Mouse (Mus musculus): ENCODE results near the gene Xkr8.
"Not testable (repeated sequence)": the region's sequence is repeated elsewhere in the genome, so short reads cannot be mapped to it uniquely, and the experiment has no call there.

Xkr8 gene

DNA sequence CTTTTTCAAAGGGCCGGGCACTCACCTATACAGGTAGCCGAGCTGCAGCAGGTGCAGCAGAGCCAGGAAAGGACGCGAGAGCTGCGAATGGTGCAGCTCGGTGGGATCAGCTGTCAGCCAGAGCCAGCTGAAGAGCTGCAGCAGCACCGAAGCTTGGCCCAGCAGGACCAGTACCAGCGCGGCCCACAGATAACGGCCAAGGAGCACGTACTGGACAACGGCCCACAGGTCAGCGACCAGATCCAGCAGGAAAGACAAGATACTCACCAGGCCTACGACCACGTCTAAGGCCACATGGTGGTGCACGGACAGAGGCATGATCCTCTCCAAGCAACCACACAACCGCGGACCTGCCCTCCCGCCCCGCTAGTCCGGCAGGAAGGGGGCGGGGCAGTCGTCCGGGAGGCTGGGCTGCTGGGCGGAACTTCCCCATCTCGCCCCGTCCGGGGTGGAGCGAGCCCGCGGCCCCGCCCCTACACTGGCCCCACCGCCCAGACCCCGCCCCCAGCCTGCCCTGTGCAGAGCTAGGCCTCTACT is at the start of gene Xkr8:
TSS of gene Xkr8 (minus strand) at position 399 of the 537 bp plus-strand sequence.
- DNase-seq (ENCODE audit: low read depth, low spot score) = no peak

DNA sequence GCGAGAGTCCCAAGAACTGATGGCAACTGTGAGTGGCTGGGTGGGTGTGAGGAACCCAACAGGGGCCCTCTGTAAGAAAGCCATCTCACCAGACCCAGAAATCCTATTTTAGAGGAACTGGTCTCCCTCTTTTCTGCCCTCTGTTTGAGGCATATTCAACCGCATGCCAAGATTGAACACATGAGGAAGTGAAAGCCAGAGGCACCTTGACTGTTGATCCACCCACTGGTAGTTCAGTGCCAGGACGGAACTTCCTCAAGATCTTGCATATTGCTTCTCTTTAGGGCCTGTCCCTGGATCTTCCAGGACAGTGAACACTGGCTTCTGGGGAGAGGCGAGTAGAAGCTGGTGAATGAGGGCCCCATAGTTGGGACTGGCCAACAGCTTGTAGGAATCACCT is 47.9 kb upstream of the Xkr8 start:
- DNase-seq (ENCODE audit: low read depth, low spot score) = no peak

DNA sequence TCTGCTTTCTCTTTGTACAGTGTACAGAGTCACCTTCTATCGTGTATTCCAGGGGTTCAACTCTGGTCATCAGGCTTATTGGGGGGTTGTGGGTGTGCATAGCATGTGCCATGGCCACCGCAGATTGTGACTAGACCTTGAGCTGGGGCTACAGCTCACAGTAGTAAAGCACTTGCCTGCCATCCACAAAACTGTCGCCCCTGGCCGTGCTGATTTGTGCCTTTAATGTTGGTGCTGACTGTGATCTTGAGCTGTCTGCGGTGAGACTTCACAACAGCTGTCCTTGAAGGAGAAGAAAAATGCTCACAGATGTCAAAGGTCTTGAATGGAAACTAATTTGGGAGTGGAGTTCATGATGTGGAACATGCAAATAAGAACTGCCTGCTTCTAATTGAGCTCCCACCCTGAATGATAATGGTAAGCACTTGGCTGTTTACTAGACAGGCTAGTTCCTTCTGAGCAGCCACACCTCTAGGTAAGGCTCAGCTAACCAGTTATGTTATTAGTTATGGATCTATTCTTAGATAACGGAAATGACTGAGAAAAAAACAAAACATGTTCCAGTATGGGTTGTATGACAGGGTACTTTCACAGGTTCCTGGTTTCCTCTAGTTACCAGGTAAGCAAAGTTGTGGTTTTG is 46.3 kb upstream of the Xkr8 start:
- DNase-seq (ENCODE audit: low read depth, low spot score) = no peak

DNA sequence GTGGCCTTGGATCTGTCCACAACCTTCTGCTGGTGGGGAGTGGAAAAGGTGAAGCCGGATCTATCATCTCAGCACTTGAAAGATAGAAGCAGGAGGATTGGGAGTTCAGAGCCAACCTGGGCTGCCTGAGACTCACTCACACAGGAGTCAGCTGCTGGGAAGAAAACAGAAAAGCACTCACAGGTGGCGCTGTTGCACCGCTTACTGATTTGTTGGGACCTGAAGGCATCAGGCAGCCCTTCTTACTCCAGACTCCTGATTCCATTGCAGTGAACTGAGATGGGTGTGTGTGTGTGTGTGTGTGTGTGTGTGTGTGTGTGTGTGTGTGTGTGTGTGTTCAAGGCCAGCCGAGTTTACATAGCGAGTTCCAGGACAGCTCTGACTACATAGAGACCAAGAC is 44.4 kb upstream of the Xkr8 start:
- DNase-seq (ENCODE audit: low read depth, low spot score) = no peak

DNA sequence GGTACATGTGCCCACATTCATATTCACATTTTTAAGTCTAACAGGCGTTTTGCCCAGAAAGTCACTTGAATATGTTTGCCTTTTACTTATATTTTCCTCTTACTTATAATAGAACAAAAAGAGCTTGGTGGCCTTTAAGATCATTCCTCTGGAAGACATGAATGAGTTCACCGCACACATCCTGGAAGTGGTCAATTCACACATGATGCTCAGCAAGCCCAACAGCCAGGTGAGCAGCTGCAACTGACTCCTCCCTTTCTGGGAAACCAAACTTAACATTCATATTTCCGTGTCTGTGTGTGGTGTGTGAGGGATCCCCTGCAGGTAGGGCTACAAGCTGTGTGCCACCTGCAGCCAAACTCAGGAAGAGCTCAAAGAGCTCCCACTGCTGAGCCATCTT is 42.6 kb upstream of the Xkr8 start:
- DNase-seq (ENCODE audit: low read depth, low spot score) = no peak

DNA sequence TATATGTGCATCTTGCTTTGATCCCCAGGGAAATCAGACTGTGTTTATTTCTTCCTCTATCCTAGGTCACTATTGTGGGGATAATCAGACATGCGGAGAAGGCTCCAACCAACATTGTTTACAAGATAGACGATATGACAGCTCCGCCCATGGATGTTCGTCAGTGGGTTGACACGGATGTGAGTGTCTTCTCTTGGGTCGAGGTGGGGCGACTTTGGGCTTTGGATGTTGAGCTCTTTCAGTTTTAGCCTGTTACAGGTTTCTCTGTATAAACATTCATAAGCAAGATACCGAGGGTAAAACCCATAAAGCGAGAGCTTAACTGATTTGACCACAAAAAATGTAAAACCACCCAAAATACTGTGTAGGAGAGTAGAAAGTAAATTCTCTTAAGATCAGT is 39.4 kb upstream of the Xkr8 start:
- no peak for DNase-seq (ENCODE audit: low read depth, low spot score)

GRCm38 (mm10) chr4:132767914-132768876 is 35.8 kb upstream of the Xkr8 start, which contains the start of gene Rpa2:
TSS of gene Rpa2 (plus strand) at chr4:132768332.
- DNase-seq (ENCODE audit: low read depth, low spot score) = peak; percentile 100

GRCm38 (mm10) chr4:132763125-132763524 is 30.8 kb upstream of the Xkr8 start:
- not testable (repeated sequence) for DNase-seq (ENCODE audit: low read depth, low spot score)

DNA sequence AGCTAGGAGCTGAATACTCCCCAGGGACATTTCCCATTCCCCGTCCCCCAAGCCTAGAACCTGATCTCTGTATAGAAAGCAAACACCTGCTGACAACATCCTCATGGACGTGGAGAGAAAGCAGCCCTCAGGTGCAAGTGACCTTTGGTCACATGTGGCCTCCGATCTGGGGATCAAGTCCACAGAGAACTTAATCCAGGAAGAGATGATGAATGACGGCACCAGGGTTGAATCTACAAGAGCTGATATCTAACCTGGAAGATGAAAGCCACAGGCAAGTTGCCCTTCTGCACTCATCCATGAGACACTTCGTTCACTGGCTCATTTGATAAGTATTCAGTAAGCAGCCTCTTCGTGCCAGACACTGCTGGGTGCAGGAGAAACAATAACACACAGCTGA is 30.3 kb upstream of the Xkr8 start:
- DNase-seq (ENCODE audit: low read depth, low spot score) = no peak

DNA sequence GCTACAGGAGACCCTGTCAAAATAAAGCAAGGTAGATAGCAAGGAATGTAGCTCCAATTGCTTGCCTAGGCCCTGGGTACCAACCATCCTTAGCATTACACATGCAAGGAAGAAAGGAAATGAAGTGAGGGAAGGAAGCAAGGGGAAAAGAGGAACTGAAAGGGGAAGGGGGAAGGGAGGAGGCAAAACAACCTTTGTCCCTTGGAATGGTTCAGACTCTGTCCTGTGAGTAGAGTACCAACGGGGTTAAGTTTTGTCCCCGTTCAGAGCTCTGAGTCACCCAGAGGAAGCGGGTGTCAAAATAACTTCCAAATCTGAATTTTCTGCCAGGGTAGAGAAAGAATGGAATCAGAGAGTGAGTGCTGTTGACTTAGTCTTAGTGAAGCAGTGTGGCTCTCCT is 27.9 kb upstream of the Xkr8 start:
- no peak for DNase-seq (ENCODE audit: low read depth, low spot score)

GRCm38 (mm10) chr4:132757633-132758351 is 25.4 kb upstream of the Xkr8 start:
- DNase-seq (ENCODE audit: low read depth, low spot score) = no peak

DNA sequence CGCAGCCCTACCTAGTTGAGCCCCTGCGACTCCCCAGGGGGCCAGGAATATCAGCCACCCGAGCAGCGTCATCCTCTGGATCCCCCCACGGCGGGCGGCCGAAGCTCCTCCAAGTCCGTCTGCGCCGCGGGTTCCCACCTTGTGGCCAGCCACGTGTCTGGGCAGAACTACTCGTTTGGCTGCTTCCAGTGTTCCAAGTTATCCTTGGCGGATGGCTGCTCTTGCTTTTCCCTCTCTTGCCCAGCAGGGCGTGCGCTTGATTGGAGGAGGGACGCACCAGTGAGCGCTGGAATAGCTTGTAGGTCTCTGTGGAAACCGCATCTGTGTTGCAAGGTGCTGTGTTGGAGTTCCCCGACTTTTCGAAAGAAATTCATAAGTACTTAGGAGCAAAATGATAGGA is 24.6 kb upstream of the Xkr8 start, which contains the start of gene Smpdl3b:
TSS of gene Smpdl3b (minus strand) at position 279 of the 400 bp plus-strand sequence.
- peak; percentile 62 for DNase-seq (ENCODE audit: low read depth, low spot score)

- DNase-seq (ENCODE audit: low read depth, low spot score) = no peak
These were observed 20.6 kb upstream of the Xkr8 start for GRCm38 (mm10) chr4:132752992-132753391.

GRCm38 (mm10) chr4:132749258-132749982 is 17.1 kb upstream of the Xkr8 start:
- no peak for DNase-seq (ENCODE audit: low read depth, low spot score)

DNA sequence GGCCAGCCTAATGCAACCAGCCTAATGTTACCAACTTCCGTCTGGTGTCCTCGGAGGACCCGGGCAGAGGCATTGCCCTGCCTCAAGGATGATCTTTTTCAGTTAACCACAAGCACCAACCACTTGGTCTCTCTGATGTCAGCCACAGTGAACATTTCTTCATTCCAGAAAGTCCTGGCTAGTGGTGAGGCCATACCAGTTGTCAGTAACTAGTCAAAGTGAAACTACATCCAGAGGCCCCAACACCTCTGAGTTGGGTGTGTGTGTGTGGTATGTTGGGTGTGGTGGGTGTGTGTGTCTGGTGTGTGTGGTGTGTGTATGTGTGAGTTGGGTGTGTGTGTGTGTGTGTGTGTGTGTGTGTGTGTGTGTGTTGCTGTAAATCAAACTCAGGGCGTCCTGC is 16.4 kb upstream of the Xkr8 start:
- DNase-seq (ENCODE audit: low read depth, low spot score) = no peak

DNA sequence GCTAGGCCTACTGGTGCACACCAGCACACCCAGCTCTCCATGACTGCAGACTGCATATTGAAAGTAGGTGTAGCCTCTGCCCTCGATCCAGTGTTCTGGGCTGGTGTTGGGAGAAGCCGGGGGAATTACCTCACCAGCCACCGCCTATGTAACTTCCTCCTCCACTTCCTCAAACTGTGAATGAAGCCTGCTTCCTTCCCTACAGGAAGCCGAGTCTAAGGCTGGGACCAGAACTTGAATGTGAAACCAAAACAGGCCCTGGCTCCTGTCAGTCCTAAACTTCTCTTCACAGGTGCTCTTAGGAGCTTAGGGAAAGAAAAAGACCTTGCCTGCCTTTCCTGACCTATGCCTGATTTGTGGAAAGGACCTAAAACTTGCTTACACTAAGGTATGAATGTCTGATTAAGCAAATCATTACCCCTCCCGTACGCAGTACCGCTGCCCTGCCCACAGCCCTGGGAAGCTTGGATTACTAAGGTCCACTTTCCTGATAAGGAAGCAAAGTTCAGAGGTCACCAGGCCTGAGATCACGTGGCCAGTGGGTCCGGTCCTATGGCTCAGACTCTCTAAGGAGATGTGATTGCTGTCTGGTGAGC is 15.4 kb upstream of the Xkr8 start:
- DNase-seq (ENCODE audit: low read depth, low spot score) = no peak

DNA sequence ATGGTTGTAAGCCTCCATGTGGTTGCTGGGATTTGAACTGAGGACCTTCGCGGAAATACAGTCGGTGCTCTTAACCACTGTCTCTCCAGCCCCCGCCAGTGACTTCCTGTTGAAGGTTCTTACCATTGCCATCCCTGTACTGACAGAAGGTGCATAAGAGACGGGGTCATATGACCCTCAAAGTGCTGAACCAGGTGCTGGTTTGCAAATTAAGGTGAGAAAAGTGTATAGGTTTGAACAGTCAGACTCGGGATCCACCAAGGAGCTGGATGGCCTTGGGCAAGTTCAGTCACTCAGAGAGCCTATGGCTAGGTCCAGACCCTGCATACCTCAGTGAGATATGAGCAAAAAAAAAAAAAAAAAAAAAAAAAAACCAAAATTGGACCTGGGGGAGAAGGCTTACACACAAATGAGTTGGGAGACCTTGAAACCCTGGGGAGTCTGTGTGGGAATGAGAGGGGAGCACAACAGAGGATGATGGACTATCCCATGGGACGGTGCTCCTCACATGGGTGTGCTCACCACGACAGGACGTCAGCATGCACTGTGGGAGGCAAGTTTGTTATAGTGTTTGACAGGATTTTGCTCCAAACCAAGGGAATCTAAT is 14.7 kb upstream of the Xkr8 start:
- DNase-seq (ENCODE audit: low read depth, low spot score) = no peak

DNA sequence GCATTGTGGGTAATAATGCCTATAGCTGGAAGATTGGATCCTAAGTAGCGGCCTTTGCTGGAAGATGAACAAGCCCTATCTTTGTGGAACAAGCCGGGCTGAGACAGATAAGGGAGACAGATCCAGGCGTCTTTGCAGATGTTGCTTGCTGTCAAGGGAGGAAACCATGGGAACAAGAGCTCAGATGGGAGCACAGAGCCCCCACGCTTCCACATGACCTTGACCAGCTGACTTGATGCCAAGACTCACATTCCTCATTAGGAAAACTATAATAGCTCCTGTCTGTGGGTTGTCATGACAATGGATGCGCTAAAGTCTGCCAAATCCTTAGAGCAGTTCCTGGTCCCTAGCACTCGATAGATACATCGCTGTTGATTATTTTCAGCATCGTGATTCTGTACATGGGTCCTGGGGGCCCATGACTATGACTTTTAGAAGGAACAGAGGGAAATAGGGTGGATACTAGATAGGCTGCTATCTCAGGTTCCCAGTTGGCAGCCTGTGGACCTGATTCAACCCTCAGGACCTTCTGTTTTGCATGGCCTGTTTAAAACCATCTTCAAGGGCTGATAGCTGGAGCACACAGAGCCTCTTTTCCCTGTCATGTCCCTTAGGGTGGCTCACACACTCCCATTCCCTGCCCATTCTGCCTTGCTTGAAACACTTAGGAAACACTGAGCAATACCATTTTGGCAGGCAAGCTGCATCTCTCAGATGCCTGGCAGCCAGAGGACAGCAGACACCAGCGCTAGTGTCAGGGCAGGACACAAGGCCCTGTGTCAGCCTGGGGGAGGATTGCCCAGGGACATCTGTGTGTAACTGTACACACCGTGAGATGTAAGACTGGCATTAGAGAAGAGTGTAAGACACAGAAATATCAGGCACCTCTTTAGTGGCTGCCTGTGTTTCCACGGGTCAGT is 11.9 kb upstream of the Xkr8 start:
- peak; percentile 69 for DNase-seq (ENCODE audit: low read depth, low spot score)

- no peak for DNase-seq (ENCODE audit: low read depth, low spot score)
These were observed 9.1 kb upstream of the Xkr8 start for GRCm38 (mm10) chr4:132741491-132741890.
